Mouse (Mus musculus): ENCODE results near the gene Tmc5. TPM values are rescaled to one million over a fixed set of nuclear protein-coding genes. Genes with fewer than 3 reads are reported as not detected.

The Tmc5 gene
- polyA plus RNA-seq, 1 experiment from 2014 or later, result 0.18 TPM

GRCm38 (mm10) chr7:118650119-118650518, 53.0 kb downstream of the Tmc5 start:
- no peak overlapping the region for H3K9ac ChIP-seq (ENCODE audit: low read depth, low read length)
- no peaks in the 10 kb centered on the region for H3K36me3 ChIP-seq (ENCODE audit: control insufficient read depth, insufficient read depth, low read length)
- H3K4me3 ChIP-seq (ENCODE audit: low read depth, low read length), result no peak overlapping the region
- no peak for ATAC-seq
- WGBS, result 91% methylated on average over 4 of the region's 4 CpGs
- no peaks in the 10 kb centered on the region for H3K27me3 ChIP-seq (ENCODE audit: control insufficient read depth, insufficient read depth, low read depth, low read length)
- H3K9me3 ChIP-seq (replicated peaks; ENCODE audit: control insufficient read depth, low read length, poor library complexity, severe bottlenecking), result no peaks in the 10 kb centered on the region
- H3K4me1 ChIP-seq (ENCODE audit: control insufficient read depth, insufficient read depth, low read length), result no peaks in the 10 kb centered on the region
- H3K27ac ChIP-seq (ENCODE audit: low read length), result no peak overlapping the region
- H3K4me2 ChIP-seq (ENCODE audit: low read length), result no peak overlapping the region

DNA sequence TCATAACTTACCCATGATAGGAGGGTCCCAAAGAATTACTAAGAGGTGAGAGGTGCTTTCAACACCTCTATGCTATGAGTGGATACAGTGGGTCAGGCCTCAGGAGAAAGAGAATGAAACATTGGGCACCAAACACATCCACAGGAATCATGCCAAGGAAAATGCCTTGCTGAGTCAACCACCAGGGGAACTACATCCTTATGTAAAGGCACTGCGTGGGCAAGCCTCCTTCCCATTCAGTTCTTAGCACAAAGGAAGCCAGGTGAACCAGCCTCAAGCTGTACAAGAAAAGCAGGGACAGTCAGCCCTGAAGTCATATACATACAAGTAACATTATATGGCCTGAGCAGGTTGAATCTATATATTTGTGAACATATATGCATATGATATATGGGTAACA, 53.8 kb downstream of the Tmc5 start:
- ATAC-seq, result no peak
- H3K4me3 ChIP-seq (ENCODE audit: low read depth, low read length), result no peak overlapping the region
- no peaks in the 10 kb centered on the region for H3K36me3 ChIP-seq (ENCODE audit: control insufficient read depth, insufficient read depth, low read length)
- H3K4me1 ChIP-seq (ENCODE audit: control insufficient read depth, insufficient read depth, low read length), result no peaks in the 10 kb centered on the region
- no peak overlapping the region for H3K27ac ChIP-seq (ENCODE audit: low read length)
- no peak overlapping the region for H3K9ac ChIP-seq (ENCODE audit: low read depth, low read length)
- no peak overlapping the region for H3K4me2 ChIP-seq (ENCODE audit: low read length)
- no peaks in the 10 kb centered on the region for H3K9me3 ChIP-seq (replicated peaks; ENCODE audit: control insufficient read depth, low read length, poor library complexity, severe bottlenecking)
- no peaks in the 10 kb centered on the region for H3K27me3 ChIP-seq (ENCODE audit: control insufficient read depth, insufficient read depth, low read depth, low read length)
- WGBS, result 85% methylated on average over 1 of the region's 1 CpGs

DNA sequence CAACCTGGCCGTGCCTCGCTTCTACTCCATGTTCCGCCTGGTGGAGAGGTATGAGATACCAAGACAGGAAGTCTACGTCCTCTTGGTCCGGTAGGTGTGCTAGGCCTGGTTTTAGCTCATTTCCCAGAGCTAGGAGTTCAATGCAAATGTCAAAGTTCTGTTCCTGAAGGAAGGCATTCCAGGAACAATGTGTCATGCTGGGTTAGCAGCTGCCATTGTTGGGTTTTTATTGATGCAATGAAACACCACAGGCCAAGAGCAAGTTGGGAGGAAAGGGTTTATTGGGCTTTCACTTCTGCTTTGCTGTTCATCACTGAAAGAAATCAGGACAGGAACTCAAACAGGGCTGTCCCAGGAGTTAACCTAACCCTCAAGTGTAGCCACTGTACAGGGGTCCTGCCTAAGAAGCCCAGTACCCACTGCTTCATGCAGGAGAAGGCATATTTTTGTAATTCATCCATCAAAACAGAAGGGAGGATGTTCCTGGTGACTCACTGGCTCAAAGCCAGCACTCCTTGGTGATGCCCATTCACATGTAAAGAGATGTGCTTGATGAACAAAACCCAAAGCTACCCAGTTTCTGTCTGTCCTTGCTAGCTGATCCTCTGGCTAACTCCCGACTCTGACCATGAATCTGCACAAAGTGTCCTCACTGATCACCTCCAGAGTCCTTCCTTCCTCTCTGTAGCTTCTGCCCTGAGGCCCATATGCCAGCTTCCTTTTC, 55.6 kb downstream of the Tmc5 start:
- no peak overlapping the region for H3K4me3 ChIP-seq (ENCODE audit: low read depth, low read length)
- no peak overlapping the region for H3K27ac ChIP-seq (ENCODE audit: low read length)
- no peaks in the 10 kb centered on the region for H3K9me3 ChIP-seq (replicated peaks; ENCODE audit: control insufficient read depth, low read length, poor library complexity, severe bottlenecking)
- no peak for ATAC-seq
- H3K36me3 ChIP-seq (ENCODE audit: control insufficient read depth, insufficient read depth, low read length), result no peaks in the 10 kb centered on the region
- no peaks in the 10 kb centered on the region for H3K27me3 ChIP-seq (ENCODE audit: control insufficient read depth, insufficient read depth, low read depth, low read length)
- H3K9ac ChIP-seq (ENCODE audit: low read depth, low read length), result no peak overlapping the region
- 79% methylated on average over 6 of the region's 6 CpGs for WGBS
- no peak overlapping the region for H3K4me2 ChIP-seq (ENCODE audit: low read length)
- H3K4me1 ChIP-seq (ENCODE audit: control insufficient read depth, insufficient read depth, low read length), result no peaks in the 10 kb centered on the region

- WGBS, result 19% methylated on average over 6 of the region's 6 CpGs
- Histone ChIP-seq H3K9ac (ENCODE audit: low read depth, low read length) (no peak overlapping the region), H3K9me3 (replicated peaks; ENCODE audit: control insufficient read depth, low read length, poor library complexity, severe bottlenecking) (no peaks in the 10 kb centered on the region), H3K4me2 (ENCODE audit: low read length) (no peak overlapping the region), H3K4me3 (ENCODE audit: low read depth, low read length) (no peak overlapping the region), H3K27ac (ENCODE audit: low read length) (no peak overlapping the region), H3K4me1 (ENCODE audit: control insufficient read depth, insufficient read depth, low read length) (no peaks in the 10 kb centered on the region), H3K36me3 (ENCODE audit: control insufficient read depth, insufficient read depth, low read length) (no peaks in the 10 kb centered on the region), H3K27me3 (ENCODE audit: control insufficient read depth, insufficient read depth, low read depth, low read length) (no peaks in the 10 kb centered on the region)
- no peak for ATAC-seq
Observed at GRCm38 (mm10) chr7:118656730-118657129, 59.6 kb downstream of the Tmc5 start.

DNA sequence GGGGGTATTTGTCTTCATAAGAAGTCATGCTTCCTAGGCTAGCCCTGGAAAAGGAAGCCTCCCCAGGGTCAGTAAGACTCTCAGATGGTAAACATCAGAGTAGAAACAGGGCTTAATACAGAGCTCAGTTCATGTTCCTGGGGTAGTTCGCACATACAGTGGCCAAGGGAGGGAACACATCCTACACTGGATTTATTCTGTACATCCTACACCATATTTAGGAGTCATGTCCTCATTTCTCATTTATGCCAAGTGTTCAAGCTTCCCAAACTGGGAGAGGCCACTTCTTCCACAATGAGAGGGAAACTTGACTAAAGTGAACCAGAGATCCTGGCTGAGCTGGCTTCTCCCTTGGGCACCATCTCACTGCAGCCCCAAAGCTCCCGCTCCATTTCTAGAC, 70.7 kb downstream of the Tmc5 start:
- Histone ChIP-seq H3K27ac (ENCODE audit: low read length) (no peak overlapping the region), H3K4me3 (ENCODE audit: low read depth, low read length) (no peak overlapping the region), H3K4me1 (ENCODE audit: control insufficient read depth, insufficient read depth, low read length) (no peaks in the 10 kb centered on the region), H3K9me3 (replicated peaks; ENCODE audit: control insufficient read depth, low read length, poor library complexity, severe bottlenecking) (peaks cover 7% of the 10 kb centered on the region; the same call in 1 of the 2 replicates), H3K27me3 (ENCODE audit: control insufficient read depth, insufficient read depth, low read depth, low read length) (no peaks in the 10 kb centered on the region), H3K36me3 (ENCODE audit: control insufficient read depth, insufficient read depth, low read length) (no peaks in the 10 kb centered on the region), H3K4me2 (ENCODE audit: low read length) (no peak overlapping the region), H3K9ac (ENCODE audit: low read depth, low read length) (no peak overlapping the region)
- WGBS, result 94% methylated on average over 2 of the region's 2 CpGs
- ATAC-seq, result no peak

DNA sequence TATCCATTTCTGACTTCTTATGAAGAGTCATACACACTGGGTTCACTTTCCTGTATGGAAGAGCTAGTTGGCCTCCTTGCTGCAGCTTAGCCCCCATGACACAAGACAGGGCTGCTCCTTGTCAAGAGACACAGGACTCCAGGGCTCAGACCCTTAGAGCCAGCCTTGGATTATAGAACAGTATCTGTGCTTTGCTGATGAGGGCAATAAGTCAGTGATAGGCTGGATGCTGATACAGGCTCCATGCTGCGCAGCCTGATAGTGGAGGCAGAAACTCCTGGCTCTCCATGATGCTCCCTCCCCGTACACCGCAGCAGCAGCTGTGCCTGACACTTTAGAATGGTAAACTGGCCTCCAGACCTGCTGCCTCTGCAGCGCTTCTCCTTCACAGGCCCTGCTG, 73.0 kb downstream of the Tmc5 start:
- no peaks in the 10 kb centered on the region for H3K27me3 ChIP-seq (ENCODE audit: control insufficient read depth, insufficient read depth, low read depth, low read length)
- H3K4me1 ChIP-seq (ENCODE audit: control insufficient read depth, insufficient read depth, low read length), result no peaks in the 10 kb centered on the region
- no peak overlapping the region for H3K9ac ChIP-seq (ENCODE audit: low read depth, low read length)
- H3K4me2 ChIP-seq (ENCODE audit: low read length), result no peak overlapping the region
- 69% methylated on average over 4 of the region's 4 CpGs for WGBS
- no peak overlapping the region for H3K27ac ChIP-seq (ENCODE audit: low read length)
- ATAC-seq, result no peak
- no peaks in the 10 kb centered on the region for H3K36me3 ChIP-seq (ENCODE audit: control insufficient read depth, insufficient read depth, low read length)
- no peaks in the 10 kb centered on the region for H3K9me3 ChIP-seq (replicated peaks; ENCODE audit: control insufficient read depth, low read length, poor library complexity, severe bottlenecking)
- H3K4me3 ChIP-seq (ENCODE audit: low read depth, low read length), result no peak overlapping the region

GRCm38 (mm10) chr7:118676826-118677225, 79.7 kb downstream of the Tmc5 start:
- H3K36me3 ChIP-seq (ENCODE audit: control insufficient read depth, insufficient read depth, low read length), result no peaks in the 10 kb centered on the region
- no peaks in the 10 kb centered on the region for H3K27me3 ChIP-seq (ENCODE audit: control insufficient read depth, insufficient read depth, low read depth, low read length)
- no peak overlapping the region for H3K4me2 ChIP-seq (ENCODE audit: low read length)
- H3K9me3 ChIP-seq (replicated peaks; ENCODE audit: control insufficient read depth, low read length, poor library complexity, severe bottlenecking), result no peaks in the 10 kb centered on the region
- WGBS, result 93% methylated on average over 4 of the region's 4 CpGs
- no peak overlapping the region for H3K27ac ChIP-seq (ENCODE audit: low read length)
- no peaks in the 10 kb centered on the region for H3K4me1 ChIP-seq (ENCODE audit: control insufficient read depth, insufficient read depth, low read length)
- H3K9ac ChIP-seq (ENCODE audit: low read depth, low read length), result no peak overlapping the region
- no peak overlapping the region for H3K4me3 ChIP-seq (ENCODE audit: low read depth, low read length)
- ATAC-seq, result no peak

DNA sequence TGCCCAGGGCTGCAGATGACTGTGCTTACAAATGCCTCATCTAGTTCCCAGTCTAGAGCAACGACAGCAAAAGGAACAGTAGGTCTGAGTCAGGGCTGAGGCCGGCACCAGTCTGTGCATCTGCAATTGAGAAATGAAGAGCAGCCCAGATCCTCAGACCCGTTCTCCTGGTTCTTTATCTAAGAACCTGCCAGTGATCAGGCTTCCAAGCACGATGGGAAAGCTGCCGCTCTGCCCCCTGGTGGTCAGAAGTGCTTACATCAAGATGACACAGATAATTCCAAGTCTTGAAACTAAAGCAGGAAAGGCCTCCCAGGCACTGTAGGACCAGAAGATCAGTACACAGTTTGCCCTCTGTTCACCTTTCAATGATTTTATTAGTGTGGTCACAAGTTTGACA, 91.1 kb downstream of the Tmc5 start:
- H3K27me3 ChIP-seq (ENCODE audit: control insufficient read depth, insufficient read depth, low read depth, low read length), result no peaks in the 10 kb centered on the region
- H3K4me1 ChIP-seq (ENCODE audit: control insufficient read depth, insufficient read depth, low read length), result no peaks in the 10 kb centered on the region
- H3K4me2 ChIP-seq (ENCODE audit: low read length), result no peak overlapping the region
- ATAC-seq, result peak; percentile 50; the same call in 1 of the 2 replicates
- H3K9ac ChIP-seq (ENCODE audit: low read depth, low read length), result no peak overlapping the region
- WGBS, result 19% methylated on average over 5 of the region's 5 CpGs
- H3K9me3 ChIP-seq (replicated peaks; ENCODE audit: control insufficient read depth, low read length, poor library complexity, severe bottlenecking), result no peaks in the 10 kb centered on the region
- H3K4me3 ChIP-seq (ENCODE audit: low read depth, low read length), result no peak overlapping the region
- no peak overlapping the region for H3K27ac ChIP-seq (ENCODE audit: low read length)
- H3K36me3 ChIP-seq (ENCODE audit: control insufficient read depth, insufficient read depth, low read length), result peaks cover 26% of the 10 kb centered on the region

DNA sequence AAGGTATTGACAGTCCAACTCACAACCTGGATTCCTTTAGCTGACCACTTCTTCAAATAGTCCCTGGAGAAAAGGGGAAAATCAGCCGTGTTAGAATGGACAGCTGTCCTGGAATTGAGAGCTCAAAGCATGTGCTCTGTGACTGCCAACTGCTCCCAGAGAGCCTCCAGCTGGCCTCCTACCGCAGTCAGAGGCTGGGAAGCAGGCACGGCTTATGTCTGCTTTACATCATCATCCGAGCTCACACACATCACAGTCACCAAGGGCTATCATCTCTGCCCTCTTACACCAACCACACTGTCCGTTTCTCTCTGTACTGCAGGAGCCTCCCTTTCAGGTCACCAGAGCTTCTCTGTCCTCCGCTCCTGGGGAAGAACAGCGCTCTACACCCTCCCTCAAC, 92.0 kb downstream of the Tmc5 start:
- H3K4me2 ChIP-seq (ENCODE audit: low read length), result no peak overlapping the region
- H3K4me1 ChIP-seq (ENCODE audit: control insufficient read depth, insufficient read depth, low read length), result no peaks in the 10 kb centered on the region
- no peak overlapping the region for H3K27ac ChIP-seq (ENCODE audit: low read length)
- no peaks in the 10 kb centered on the region for H3K27me3 ChIP-seq (ENCODE audit: control insufficient read depth, insufficient read depth, low read depth, low read length)
- no peak overlapping the region for H3K9ac ChIP-seq (ENCODE audit: low read depth, low read length)
- no peak overlapping the region for H3K4me3 ChIP-seq (ENCODE audit: low read depth, low read length)
- H3K36me3 ChIP-seq (ENCODE audit: control insufficient read depth, insufficient read depth, low read length), result peaks cover 28% of the 10 kb centered on the region
- WGBS, result 90% methylated on average over 7 of the region's 7 CpGs
- ATAC-seq, result no peak
- H3K9me3 ChIP-seq (replicated peaks; ENCODE audit: control insufficient read depth, low read length, poor library complexity, severe bottlenecking), result no peaks in the 10 kb centered on the region
